Mouse (Mus musculus) c-Kit-positive CD71-negative TER-119-negative erythroid progenitor cells, embryonic 14.5 days (primary cell): ENCODE measurements around the gene Svs3a.
"Not testable (repeated sequence)": the region's sequence is repeated elsewhere in the genome, so short reads cannot be mapped to it uniquely, and the experiment has no call there.

Experiments used
- DNase-seq: peaks from one replicate; pipeline ENCODE4 v3.0.0-alpha.2; 2013; ENCODE audit warnings: low read depth

The Svs3a gene

DNA sequence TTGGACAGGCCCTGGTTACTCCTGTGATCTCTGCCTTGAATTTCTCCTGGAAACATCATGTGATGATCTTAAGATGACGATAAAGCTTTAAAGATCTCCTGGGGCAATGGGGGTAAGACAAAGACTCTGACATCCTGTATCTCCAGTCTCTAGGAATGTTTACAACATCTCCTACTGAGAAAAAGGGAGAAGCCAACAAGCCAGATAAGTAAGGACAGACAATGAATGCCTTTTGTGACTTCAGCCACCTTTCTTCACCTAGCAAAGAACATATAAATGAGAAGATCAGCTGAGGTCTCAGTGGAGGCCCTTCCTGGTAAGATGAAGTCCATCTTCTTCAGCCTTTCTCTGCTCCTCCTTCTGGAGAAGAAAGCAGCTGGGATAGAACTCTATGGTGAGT is at the start of gene Svs3a:
Svs3a (plus strand) TSS at position 301 of the 400 bp plus-strand sequence.
- not testable (repeated sequence) for DNase-seq

DNA sequence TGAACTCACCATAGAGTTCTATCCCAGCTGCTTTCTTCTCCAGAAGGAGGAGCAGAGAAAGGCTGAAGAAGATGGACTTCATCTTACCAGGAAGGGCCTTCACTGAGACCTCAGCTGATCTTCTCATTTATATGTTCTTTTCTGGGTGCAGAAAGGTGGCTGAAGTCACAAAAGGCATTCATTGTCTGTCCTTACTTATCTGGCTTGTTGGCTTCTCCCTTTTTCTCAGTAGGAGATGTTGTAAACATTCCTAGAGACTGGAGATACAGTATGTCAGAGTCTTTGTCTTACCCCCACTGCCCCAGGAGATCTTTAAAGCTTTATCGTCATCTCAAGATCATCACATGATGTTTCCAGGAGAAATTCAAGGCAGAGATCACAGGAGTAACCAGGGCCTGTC is 32.5 kb upstream of the Svs3a start, which contains the start of gene Svs3b:
Svs3b (minus strand) TSS at position 101 of the 400 bp plus-strand sequence.
- DNase-seq = not testable (repeated sequence)

DNA sequence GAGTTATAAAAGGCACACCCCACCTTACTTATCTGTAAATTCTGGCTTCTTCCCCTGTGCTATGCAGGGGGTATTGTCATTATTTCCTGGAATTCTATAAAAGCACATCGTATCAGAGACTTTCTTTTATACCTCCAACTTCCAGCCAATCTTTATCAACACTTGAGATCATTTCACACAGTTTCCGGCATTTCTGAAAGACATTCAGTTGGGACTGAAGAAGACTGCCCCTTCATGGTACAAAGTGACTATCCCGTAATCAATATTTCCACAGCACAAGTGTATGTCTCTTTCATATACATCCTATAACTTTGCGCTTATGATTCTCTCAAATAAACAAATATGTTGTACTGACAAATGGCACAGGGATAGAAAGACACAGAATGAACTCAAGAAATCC is 10.7 kb upstream of the Svs3a start, which contains the start of gene Svs4:
Svs4 (minus strand) TSS at position 101 of the 400 bp plus-strand sequence.
- DNase-seq = no peak

GRCm38 (mm10) chr2:164312599-164312998 is 23.5 kb downstream of the Svs3a start:
- DNase-seq = no peak

GRCm38 (mm10) chr2:164315460-164315859 is 26.4 kb downstream of the Svs3a start:
- not testable (repeated sequence) for DNase-seq

DNA sequence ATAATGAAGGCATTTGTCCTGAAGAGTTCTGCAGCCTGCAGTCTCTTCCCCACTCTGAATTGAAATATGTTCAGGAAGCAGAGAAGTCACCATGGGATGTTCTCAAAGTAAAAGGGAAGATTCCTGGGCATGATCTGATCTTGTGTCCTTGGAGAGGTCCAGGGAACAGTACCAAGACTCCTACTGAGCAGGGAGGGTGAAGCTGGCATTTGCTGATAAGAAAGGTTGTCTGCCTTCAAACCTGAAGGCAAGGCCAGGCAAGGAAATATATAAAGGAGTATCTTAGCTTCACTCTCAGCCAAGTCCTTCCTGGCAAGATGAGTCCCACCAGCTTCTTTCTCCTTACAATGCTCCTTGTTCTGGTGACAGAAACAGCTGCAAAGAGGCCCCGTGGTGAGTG is 27.4 kb downstream of the Svs3a start, which contains the start of gene Svs6:
Svs6 (plus strand) TSS at position 301 of the 400 bp plus-strand sequence.
- not testable (repeated sequence) for DNase-seq

GRCm38 (mm10) chr2:164320983-164321382 is 31.9 kb downstream of the Svs3a start:
- DNase-seq = no peak

DNA sequence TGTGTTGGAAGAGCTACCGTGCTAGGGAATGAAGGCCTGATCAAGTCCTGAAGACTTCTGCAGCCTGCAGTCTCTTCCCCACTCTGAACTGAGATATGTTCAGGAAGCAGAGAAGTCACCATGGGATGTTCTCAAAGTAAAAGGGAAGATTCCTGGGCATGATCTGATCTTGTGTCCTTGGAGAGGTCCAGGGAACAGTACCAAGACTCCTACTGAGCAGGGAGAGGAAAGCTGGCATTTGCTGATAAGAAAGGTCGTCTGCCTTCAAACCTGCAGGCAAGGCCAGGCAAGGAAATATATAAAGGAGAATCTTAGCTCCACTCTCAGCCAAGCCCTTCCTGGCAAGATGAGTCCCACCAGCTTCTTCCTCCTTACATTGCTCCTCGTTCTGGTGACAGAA is 43.4 kb downstream of the Svs3a start, which contains the start of gene Svs5:
Svs5 (plus strand) TSS at position 301 of the 400 bp plus-strand sequence.
- not testable (repeated sequence) for DNase-seq
